Comparison of ENCODE assay signal across 8 mouse cellular contexts in the genomic region with DNA sequence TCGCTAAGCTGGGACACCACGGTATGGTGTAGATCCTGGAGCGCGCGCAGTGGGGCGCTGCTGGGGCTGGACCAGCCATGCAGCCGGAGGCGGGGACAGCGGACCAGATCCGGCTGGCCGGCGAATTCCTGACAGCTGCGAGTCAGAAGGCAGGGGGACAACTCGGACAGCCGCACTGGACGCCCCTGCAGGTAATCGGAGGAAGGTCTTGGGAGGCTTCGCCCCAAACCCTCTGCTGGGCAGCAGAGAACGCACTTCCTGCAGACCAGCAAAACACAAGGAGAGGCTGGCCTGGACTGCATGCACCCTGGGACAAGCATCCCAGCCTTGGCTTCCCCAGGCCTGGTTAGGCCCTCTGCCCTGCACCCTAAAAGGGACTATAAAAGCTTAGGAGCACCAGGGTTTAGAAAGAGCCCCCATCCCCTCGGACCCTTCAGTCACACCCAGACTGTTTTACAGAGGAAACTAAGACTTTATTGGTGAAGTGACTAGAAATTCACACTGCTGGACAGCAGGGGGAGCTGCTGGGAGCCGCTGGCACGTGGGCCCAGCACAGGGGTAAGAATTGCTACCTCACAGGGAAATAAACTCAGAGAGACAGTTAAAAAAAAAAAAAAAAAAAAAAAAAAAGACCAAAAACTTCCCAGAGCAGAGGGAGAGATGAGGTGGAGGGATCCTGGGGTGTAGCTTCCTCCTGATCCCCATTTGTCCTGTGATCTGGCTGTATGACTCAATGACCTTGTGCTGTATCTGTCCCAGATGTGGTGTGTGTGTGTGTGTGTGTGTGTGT. TPM values are rescaled to one million over a fixed set of nuclear protein-coding genes. Genes with fewer than 3 reads are reported as not detected.
DNase-seq lines count a peak whose midpoint lies in the region; ATAC-seq and TF ChIP-seq lines count a peak whose summit lies in the region.

Cracr2a (plus strand) TSS at position 108 of the 790 bp plus-strand sequence.

- H3K4me1 ChIP-seq in erythroblast, embryonic 14.5 days (ENCODE audit: control insufficient read depth), result peaks cover 14% of the 10 kb centered on the region
- peaks cover 4% of the 10 kb centered on the region; the same call in 1 of the 2 replicates for H3K4me1 ChIP-seq in heart, embryonic 11.5 days (ENCODE audit: control insufficient read depth, insufficient read depth, low read length)
- no peaks in the 10 kb centered on the region for H3K4me1 ChIP-seq in kidney, embryonic 14.5 days (ENCODE audit: control insufficient read depth, insufficient read depth, low read length)
- no peaks in the 10 kb centered on the region for H3K4me1 ChIP-seq in liver, adult 2 months (ENCODE audit: control insufficient read depth, insufficient read depth, low read length)

- no peaks in the 10 kb centered on the region for H3K36me3 ChIP-seq in erythroblast, embryonic 14.5 days (ENCODE audit: control insufficient read depth)
- H3K36me3 ChIP-seq in heart, embryonic 11.5 days (ENCODE audit: control insufficient read depth, insufficient read depth, low read length), result no peaks in the 10 kb centered on the region
- no peaks in the 10 kb centered on the region for H3K36me3 ChIP-seq in kidney, embryonic 14.5 days (ENCODE audit: control insufficient read depth, insufficient read depth, low read length)
- H3K36me3 ChIP-seq in liver, adult 2 months (ENCODE audit: control insufficient read depth, insufficient read depth, low read length), result no peaks in the 10 kb centered on the region

- no peaks in the 10 kb centered on the region for H3K79me2 ChIP-seq in liver, adult 2 months (ENCODE audit: control insufficient read depth, insufficient read depth, low read length)

- no peaks in the 10 kb centered on the region for H3K9me3 ChIP-seq in erythroblast, embryonic 14.5 days (ENCODE audit: control insufficient read depth, low read length)
- H3K9me3 ChIP-seq in heart, embryonic 11.5 days (replicated peaks; ENCODE audit: control insufficient read depth, low read length), result no peaks in the 10 kb centered on the region
- H3K9me3 ChIP-seq in kidney, embryonic 14.5 days (ENCODE audit: control insufficient read depth, low read length), result no peaks in the 10 kb centered on the region

- peak within 1 kb of the TSS; percentile 62 for H3K4me3 ChIP-seq in erythroblast, embryonic 14.5 days (replicated peaks)
- H3K4me3 ChIP-seq in heart, embryonic 11.5 days (ENCODE audit: low read depth, low read length), result peak within 1 kb of the TSS; percentile 49
- peak within 1 kb of the TSS; percentile 51 for H3K4me3 ChIP-seq in kidney, embryonic 14.5 days (ENCODE audit: low read length)
- H3K4me3 ChIP-seq in liver, adult 2 months (ENCODE audit: insufficient read depth, low read depth, low read length), result peak within 1 kb of the TSS; percentile 59

- peak; percentile 89 for DNase-seq in CD4-positive, CD25-positive, alpha-beta regulatory T cell, adult 2 months (ENCODE audit: low read depth, low spot score)
- DNase-seq in brain, embryonic 14.5 days (ENCODE audit: low read depth), result peak; percentile 81
- peak; percentile 18 for DNase-seq in liver, adult 2 months (ENCODE audit: extremely low read depth, low read depth, low spot score)
- peak; percentile 52 to 72 for DNase-seq in monocyte, adult 2 months (ENCODE audit: low read depth in 1 of 2, low spot score in 2 of 2)
- peak; percentile 77 to 78 for DNase-seq in spleen, postnatal 36 days (ENCODE audit: low spot score in 2 of 2)

- peak within 1 kb of the TSS; percentile 72 for H3K9ac ChIP-seq in heart, embryonic 11.5 days (ENCODE audit: low read depth, low read length)
- peak within 1 kb of the TSS; percentile 43 for H3K9ac ChIP-seq in kidney, embryonic 14.5 days (ENCODE audit: low read depth, low read length)
- H3K9ac ChIP-seq in liver, adult 2 months (ENCODE audit: low read depth, low read length), result peak within 1 kb of the TSS; percentile 30

- no peaks in the 10 kb centered on the region for H3K27me3 ChIP-seq in erythroblast, embryonic 14.5 days (ENCODE audit: control insufficient read depth)
- no peaks in the 10 kb centered on the region for H3K27me3 ChIP-seq in heart, embryonic 11.5 days (ENCODE audit: control insufficient read depth, insufficient read depth, low read length)
- H3K27me3 ChIP-seq in kidney, embryonic 14.5 days (ENCODE audit: control insufficient read depth, insufficient read depth, low read length), result no peaks in the 10 kb centered on the region
- H3K27me3 ChIP-seq in liver, adult 2 months (ENCODE audit: control insufficient read depth, insufficient read depth, low read length), result no peaks in the 10 kb centered on the region

- no peak for TF ChIP-seq POLR2A in brain, embryonic 14.5 days (IDR thresholded peaks at IDR 0.05; ENCODE audit: borderline replicate concordance, extremely low read depth, insufficient read depth, insufficient read length, poor library complexity, severe bottlenecking)
- no peak for TF ChIP-seq POLR2A in liver, adult 2 months (IDR thresholded peaks at IDR 0.05; ENCODE audit: extremely low read depth, insufficient read depth, low read length)

- under 1% methylated on average over 22 of the region's 22 CpGs for WGBS in heart, embryonic 11.5 days (ENCODE audit: insufficient replicate concordance)
- 0% methylated on average over 22 of the region's 22 CpGs for WGBS in kidney, embryonic 14.5 days
- 2% methylated on average over 22 of the region's 22 CpGs for WGBS in liver, adult 2 months

- TF ChIP-seq CTCF in brain, embryonic 14.5 days (IDR thresholded peaks at IDR 0.05; ENCODE audit: borderline replicate concordance, extremely low read depth, insufficient read depth, insufficient read length), result peak; percentile 84
- TF ChIP-seq CTCF in liver, adult 2 months (IDR thresholded peaks at IDR 0.05; ENCODE audit: low read depth, low read length), result peak; percentile 82

- peak; percentile 86 for ATAC-seq in heart, embryonic 11.5 days (replicated peaks; ENCODE audit: insufficient number of reproducible peaks, low FRiP score, low TSS enrichment)
- ATAC-seq in kidney, embryonic 14.5 days (ENCODE audit: low FRiP score, low TSS enrichment), result peak; percentile 94

- peak within 1 kb of the TSS; percentile 81 for H3K4me2 ChIP-seq in heart, embryonic 11.5 days
- peak within 1 kb of the TSS; percentile 73 for H3K4me2 ChIP-seq in kidney, embryonic 14.5 days (replicated peaks; ENCODE audit: low read depth, low read length)

- H3K27ac ChIP-seq in heart, embryonic 11.5 days (ENCODE audit: low read depth, low read length), result peak within 1 kb of the TSS; percentile 54
- H3K27ac ChIP-seq in kidney, embryonic 14.5 days (ENCODE audit: low read depth, low read length), result peak within 1 kb of the TSS; percentile 69
- H3K27ac ChIP-seq in liver, adult 2 months (replicated peaks; ENCODE audit: insufficient read depth, low read depth, low read length), result no peak within 1 kb of the TSS

RNA-seq across cellular contexts. Expression of gene Cracr2a, which starts in this region (rescaled TPM):
- polyA plus RNA-seq in brain, embryonic 14.5 days (2012; rRNA removed), result 0.14 and 0.29 TPM in 2 replicates
- 0.01 and 0.06 TPM in 2 replicates for polyA plus RNA-seq in erythroblast, embryonic 14.5 days (2012)
- polyA plus RNA-seq in heart, embryonic 11.5 days (2014; fragmentation: Nextera tagmentation; extraction: Ambion mirVana), result 0.93 and 1.0 TPM in 2 replicates
- 1.1 and 1.5 TPM in 2 replicates for polyA plus RNA-seq in kidney, embryonic 14.5 days (2014; fragmentation: Nextera tagmentation; extraction: Ambion mirVana)
- total RNA-seq in liver, adult 2 months (2014; rRNA removed), result 0.09 and 0.13 TPM in 2 replicates
- polyA plus RNA-seq in liver, adult 2 months (2012; rRNA removed), result 0.02 and 0.07 TPM in 2 replicates

Comparison
In these comparisons a context has a peak if more than half of its experiments do, and no peak if none do; other contexts are left out.
1. Peak in DNase-seq in brain, embryonic 14.5 days; RNA of the gene not detected or under 1 TPM.
2. Peak in DNase-seq, H3K4me3 ChIP-seq and H3K9ac ChIP-seq in liver, adult 2 months; RNA of the gene not detected or under 1 TPM.
3. DNase-seq: peak in every context shown above with its lines; median percentile 89 in CD4-positive, CD25-positive, alpha-beta regulatory T cell, adult 2 months; 81 in brain, embryonic 14.5 days; 78 in spleen, postnatal 36 days; 62 in monocyte, adult 2 months; 18 in liver, adult 2 months.